Mouse (Mus musculus) adrenal gland (tissue): Measurements from ENCODE around the gene Ptk7.

Experiments used
- intact Hi-C: fragments of 180-260 bp; cut with DNase I; formaldehyde crosslinking; loops from one replicate; pipeline ENCODE4 v1.15.1; 2025
- long read RNA-seq, 2 experiments: library from polyadenylated mRNA; unstranded; transcript quantifications; one replicate each; pipeline ENCODE4 v2.0.0; 2020; ENCODE audit warnings: borderline replicate concordance in 1 of 2; ENCODE audit not compliant: insufficient replicate concordance in 1 of 2

The Ptk7 gene
- long read RNA-seq, experiment 1, partial matches to known transcripts = 0 of 1 reads
- long read RNA-seq, experiment 1, other reads (novel, unspliced or antisense) = 1 of 1 reads
- long read RNA-seq, experiment 2 = 0 reads

DNA sequence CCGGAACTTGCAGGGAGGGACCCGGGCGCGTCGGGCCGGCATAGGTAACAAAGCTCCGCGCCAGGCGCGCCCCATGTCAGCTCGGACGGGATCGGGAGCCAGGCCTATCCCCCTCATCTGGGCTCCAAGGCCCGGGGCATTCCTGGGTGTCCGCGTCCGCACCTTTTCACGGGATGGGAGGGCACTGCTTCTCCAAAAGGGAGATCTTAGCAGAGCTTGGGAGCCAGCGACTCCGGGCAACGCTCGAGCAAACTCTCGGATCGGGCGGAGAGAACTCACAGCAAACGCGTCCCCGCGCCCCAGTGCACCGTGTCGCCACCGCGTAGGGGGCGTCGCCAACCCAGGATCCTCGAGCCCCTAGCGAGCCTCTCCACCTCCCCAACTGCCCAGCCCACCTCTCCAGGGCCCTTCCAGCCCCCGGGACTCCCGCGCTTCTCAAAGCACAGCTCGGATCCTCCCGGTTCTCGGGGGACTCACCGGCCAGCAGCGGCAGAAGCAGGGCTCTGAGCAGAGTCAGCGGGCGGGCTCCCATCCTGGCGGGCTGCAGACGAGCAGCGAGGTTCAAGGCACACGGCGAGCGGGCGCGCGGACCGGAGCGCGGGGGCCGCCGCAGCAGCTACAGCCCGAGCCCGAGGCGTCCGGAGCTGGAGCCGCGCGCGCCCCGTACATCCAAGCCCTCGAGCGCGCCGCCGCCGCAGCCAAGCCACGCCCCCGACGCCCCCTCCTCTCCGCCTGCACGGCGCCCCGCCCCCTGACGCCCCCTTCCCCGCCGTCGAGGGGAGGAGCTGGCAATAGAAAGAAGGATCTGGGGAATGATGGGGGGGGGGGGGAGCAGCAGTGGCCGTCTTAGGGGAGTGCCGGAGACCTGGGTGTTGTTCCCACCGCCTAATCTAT is at the start of gene Ptk7:
Gene Ptk7, minus strand, starts transcription at position 714 of the 894 bp plus-strand sequence.
- intact Hi-C loops = no loop called here

DNA sequence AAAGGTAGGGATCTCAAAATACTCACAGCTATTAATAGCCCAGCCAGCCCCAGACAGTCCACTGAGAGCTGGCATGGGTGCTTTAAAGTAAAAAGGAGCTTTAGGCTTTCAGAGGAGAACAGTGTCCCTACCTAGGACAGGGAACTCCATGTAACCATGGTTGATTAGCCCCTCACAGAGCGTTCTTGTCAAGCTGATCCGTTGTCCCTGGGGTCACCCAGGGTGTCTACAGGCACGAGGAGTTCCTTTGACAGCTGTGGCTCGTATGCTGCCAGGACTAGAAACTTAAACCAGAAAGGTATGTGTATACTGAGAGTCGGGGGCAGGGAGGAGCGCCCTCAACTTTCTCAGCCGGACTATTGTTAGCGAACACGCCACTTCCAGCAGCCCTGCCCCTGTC is 49.6 kb upstream of the Ptk7 start:
- intact Hi-C loops = loop anchor here (5.0 kb wide), 1 partner anchor 33 kb away; the partner anchor contains the start of gene Pex6

GRCm38 (mm10) chr17:46678416-46678815 is 49.1 kb upstream of the Ptk7 start, which contains the start of gene Mea1:
Gene Mea1 (plus strand): TSS chr17:46678793.
- intact Hi-C loops = loop anchor here (5.0 kb wide), 1 partner anchor 34 kb away; the partner anchor contains the start of gene Pex6

DNA sequence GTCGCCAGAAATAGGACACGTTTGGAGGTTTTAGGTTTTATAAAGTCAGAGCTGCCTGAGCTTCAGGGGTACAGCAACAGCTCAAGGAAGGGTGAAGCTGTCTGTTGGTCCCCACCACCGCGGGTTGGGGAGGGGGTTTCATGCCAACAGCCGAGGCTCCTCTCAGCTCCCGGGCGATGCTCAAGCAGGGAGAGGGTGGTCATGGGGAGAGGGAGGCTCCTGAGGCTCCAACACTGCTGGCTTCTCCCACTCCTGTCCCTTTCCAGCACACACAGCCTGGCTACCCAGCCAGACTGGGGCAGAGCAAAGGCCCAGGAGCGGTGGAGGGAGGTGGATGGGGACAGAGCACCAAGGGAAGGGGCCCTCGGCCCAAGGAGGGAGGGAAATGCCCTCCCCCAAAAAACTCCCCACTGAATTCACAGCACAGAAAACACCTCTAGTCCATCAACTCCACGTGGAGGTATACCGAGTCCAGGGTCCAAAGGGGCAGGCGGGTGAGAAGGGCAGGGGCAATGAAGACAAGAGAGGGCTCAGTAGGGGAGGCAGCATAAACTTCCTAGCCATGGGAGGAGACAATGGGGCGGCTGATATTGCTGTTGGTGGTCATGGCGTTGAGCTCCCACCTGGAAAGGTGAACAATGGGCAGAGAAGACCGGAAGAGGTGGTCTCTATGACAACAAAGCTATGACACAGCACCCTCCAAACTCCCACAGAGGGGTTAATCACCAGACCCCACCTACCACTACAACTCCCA is 45.4 kb upstream of the Ptk7 start:
- intact Hi-C loops = loop anchor here (5.0 kb wide), 1 partner anchor 38 kb away; the partner anchor contains the start of gene Pex6

DNA sequence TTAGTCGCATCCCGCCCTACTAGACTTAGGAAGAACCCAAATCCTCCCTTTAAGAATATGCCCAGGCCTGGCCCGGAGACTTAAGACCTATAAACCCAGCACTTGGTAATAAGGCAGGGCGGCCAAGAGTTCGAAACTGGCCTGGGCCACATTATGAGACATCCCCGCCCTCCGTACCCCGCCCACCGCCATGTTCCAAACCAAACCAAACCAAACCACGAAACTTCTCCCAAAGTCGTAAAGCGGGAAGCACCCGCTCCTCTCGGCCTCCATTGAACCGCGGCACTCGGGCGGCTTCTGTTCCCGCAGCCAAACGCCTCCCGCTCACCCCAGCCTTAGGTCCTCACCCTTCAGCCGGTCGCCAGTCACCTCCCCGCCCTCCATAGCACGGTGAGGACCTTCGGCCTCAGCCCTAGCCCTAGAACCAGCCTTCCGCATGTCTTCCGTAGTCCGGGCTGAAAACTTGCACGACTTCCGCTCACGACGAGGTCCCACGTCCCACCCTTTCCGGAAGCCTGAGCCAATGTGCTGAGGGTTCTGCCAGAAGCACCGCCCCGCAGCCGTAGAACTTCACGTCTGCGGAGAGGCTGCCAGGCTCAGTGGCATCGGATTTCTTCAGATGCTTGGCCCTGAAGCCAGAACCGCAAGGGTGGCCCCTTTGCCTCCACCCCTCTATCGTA is 44.7 kb upstream of the Ptk7 start, which contains the start of gene Rrp36:
Gene Rrp36, minus strand, starts transcription at position 503 of the 680 bp plus-strand sequence.
- intact Hi-C loops = no loop called here

DNA sequence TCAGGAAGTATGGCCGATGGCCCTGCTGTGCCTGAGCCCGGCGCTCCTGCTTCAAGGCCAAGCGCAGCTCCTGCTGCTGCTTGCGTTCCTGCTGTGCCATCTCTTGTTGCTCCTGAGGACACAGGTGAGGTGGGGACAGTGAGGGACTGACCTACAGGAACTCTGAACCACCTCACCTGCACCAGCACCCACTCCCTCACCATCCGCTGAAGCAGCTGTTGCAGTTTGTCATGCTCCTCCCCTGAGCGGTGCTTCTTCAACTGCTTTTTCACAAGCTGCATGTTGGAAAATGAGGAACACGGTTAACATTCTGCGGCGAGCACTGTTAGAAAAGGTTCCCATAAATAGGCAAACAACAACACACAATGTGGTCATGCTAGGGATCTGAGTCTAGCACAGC is 40.6 kb upstream of the Ptk7 start:
- intact Hi-C loops = no loop called here

DNA sequence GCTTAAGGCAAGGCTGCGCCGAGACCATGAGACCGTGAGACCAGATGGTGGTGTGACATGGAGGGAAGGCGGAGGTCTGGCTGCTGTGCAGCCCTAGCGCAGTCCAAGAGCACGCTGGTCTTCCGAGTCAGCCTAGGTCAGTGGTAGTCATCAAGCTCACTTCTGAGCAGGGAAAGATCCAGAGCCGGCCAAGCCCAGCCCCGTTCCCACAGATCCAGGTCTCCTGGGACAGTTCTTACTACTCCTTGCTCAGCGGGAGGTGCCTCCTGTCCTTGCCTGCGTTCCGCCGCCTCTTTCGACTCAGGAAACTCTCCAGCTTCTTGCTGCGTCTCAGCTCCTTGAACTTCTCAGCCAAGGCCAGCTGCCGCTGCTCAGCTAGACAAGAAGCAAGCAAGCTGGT is 38.4 kb upstream of the Ptk7 start:
- intact Hi-C loops = no loop called here

GRCm38 (mm10) chr17:46662730-46663129 is 33.4 kb upstream of the Ptk7 start:
- intact Hi-C loops = no loop called here

DNA sequence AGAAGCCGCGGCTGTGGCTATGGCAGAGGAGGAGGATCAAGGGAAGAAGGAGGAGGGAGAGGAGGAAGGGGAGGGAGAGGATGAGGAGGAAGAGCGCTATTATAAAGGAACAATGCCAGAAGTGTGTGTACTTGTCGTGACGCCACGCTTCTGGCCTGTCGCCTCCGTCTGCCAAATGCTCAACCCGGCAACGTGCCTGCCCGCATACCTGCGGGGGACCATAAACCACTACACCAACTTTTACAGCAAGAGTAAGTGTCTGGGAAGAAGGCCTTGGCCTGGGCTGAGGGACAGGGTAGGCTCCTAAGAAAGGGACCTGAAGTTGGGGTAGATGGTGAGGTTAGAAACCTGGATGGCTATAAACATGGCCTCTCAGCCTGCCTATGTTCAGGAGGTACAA is 32.7 kb upstream of the Ptk7 start:
- intact Hi-C loops = no loop called here

GRCm38 (mm10) chr17:46661351-46661750 is 32.0 kb upstream of the Ptk7 start:
- intact Hi-C loops = no loop called here

GRCm38 (mm10) chr17:46656054-46656453 is 26.8 kb upstream of the Ptk7 start:
- intact Hi-C loops = loop anchor here (10.0 kb wide), 1 partner anchor 49 kb away; the partner anchor contains the start of gene Ppp2r5d

DNA sequence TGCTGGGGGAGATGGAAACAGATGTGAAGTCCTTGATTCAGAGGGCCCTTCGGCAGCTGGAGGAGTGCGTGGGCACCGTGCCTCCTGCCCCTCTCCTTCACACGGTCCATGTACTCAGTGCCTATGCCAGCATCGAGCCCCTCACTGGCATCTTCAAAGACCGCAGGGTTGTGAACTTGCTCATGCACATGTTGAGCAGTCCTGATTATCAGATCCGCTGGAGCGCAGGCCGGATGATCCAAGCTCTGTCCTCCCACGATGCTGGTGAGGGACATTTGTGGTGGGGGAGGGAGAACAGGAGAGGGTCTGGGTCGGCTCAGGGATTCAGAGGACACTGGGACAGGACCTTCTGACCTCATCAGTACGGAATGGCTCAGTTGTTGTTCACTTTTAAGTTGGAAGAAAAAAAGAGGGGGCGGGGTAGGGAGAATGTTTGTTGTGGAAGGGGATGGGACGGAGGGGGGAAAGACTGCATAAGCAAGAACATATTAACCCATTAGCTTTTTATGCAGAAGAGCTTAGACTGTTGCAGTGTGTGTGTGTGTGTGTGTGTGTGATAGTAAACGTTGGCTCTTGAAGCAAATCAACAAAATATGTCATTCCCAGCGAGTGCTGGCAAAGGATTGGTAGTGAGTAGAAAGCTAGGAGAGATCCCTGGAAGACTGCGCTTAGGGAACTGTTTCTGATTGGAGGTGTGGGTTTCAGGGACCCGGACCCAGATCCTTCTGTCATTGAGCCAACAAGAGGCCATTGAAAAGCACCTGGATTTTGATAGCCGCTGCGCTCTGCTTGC is 22.6 kb upstream of the Ptk7 start:
- intact Hi-C loops = loop anchor here (10.0 kb wide), 1 partner anchor 53 kb away; the partner anchor contains the start of gene Ppp2r5d

GRCm38 (mm10) chr17:46651292-46651691 is 22.0 kb upstream of the Ptk7 start:
- intact Hi-C loops = loop anchor here (10.0 kb wide), 1 partner anchor 54 kb away; the partner anchor contains the start of gene Ppp2r5d

DNA sequence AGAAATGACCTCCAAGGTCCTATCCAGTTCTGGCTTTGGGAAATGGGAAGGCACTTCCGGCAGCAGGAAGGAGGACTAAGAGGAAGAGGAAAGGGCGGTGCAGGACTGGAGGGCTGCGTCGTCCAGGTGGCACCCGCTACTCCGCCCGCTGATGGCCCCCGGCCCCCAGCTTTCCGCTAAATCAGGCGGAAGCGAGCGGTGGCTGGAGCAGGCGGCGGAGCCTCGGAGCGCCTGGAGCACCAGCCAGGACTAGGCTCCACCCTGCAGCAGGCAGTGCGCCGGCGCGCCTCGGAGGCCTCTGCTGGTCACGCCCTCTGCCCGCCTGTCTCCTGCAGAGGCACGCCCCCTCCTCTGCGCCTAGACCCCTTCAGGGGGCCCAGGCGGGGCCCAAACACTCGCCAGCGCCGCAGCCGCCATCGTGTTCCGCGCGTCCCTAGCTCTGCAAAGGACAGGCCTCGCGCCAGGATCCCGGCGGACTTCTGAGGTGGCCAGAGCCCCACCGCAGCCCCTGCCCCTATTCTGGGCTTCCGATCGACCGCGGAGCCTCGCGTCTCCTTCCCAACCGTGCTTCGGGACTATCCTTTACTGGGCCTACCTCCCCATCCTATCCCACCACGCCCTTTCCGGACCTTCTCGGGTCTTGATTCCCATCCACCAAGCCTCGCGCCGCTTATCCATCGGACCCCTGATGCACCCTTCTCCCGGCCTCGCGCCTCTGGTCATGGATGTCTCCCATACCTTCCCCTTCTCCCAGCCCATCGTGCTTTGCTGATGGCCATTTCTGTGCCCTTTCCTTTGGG is 21.1 kb upstream of the Ptk7 start, which contains the start of gene Cul7:
Gene Cul7, plus strand, starts transcription at position 106 of the 800 bp plus-strand sequence.
- intact Hi-C loops = loop anchor here (10.0 kb wide), 1 partner anchor 54 kb away; the partner anchor contains the start of gene Ppp2r5d

DNA sequence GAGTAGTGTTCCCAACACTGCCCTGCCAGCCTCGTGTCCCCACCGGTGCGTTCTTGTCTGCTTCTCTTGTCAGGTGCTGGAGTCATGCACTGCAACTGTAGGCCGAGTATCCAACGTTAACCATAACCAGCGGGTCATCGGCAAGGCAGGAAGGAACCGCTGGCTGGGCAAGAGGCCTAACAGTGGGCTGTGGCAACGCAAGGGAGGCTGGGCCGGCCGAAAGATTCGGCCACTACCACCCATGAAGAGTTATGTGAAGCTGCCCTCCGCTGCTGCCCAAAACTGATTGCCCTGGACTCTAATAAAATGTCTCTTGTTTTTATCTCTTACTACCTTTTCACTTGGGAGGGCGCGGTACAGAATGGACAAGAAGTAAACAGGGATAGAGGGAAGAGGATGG is 20.5 kb upstream of the Ptk7 start:
- intact Hi-C loops = loop anchor here (10.0 kb wide), 1 partner anchor 55 kb away; the partner anchor contains the start of gene Ppp2r5d

DNA sequence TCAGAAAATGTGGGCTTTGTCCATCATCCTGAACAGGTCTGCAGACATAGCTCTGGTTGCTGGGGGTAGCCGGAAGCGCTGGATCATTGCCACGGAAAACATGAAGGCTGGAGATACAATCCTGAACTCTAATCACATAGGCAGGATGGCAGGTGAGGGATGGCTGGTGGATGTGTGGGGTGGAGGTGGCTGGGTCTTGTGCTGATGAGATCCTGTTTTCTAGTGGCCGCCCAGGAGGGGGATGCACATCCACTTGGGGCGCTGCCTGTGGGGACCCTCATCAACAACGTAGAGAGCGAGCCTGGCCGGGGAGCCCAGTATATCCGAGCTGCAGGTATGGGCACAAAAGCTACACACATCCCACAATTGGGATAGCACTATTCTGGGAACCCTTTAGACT is 19.1 kb upstream of the Ptk7 start:
- intact Hi-C loops = no loop called here

- intact Hi-C loops = no loop called here
Measured at GRCm38 (mm10) chr17:46647279-46647678, 18.0 kb upstream of the Ptk7 start.

GRCm38 (mm10) chr17:46646322-46646662 is 17.0 kb upstream of the Ptk7 start:
- intact Hi-C loops = no loop called here
